Mouse (Mus musculus) lung, adult 18-20 months (tissue): ENCODE results near the gene Socs5.

Experiments used
- DNase-seq, 2 experiments: peaks; one replicate each; pipeline ENCODE4 v3.0.0; 2022; ENCODE audit warnings: mixed read lengths in 2 of 2

The Socs5 gene

GRCm38 (mm10) chr17:87170364-87170763 lies 62.9 kb downstream of the Socs5 start:
- DNase-seq = peak in 1 of 2 experiments; percentile 30

- no peak for DNase-seq
Measured at GRCm38 (mm10) chr17:87172031-87172430, 64.6 kb downstream of the Socs5 start.

GRCm38 (mm10) chr17:87173966-87174365 lies 66.5 kb downstream of the Socs5 start:
- DNase-seq = no peak

- peak; percentile 11 to 23 for DNase-seq
Measured at GRCm38 (mm10) chr17:87174651-87175331, 67.3 kb downstream of the Socs5 start.

GRCm38 (mm10) chr17:87176066-87177012 lies 68.9 kb downstream of the Socs5 start:
- peak; percentile 32 to 46 for DNase-seq

GRCm38 (mm10) chr17:87178596-87179590 lies 71.4 kb downstream of the Socs5 start:
- DNase-seq = peak; percentile 26 to 51

- DNase-seq = no peak
Measured at GRCm38 (mm10) chr17:87179939-87180550, 72.6 kb downstream of the Socs5 start.

GRCm38 (mm10) chr17:87181683-87182346 lies 74.3 kb downstream of the Socs5 start:
- DNase-seq = no peak

- DNase-seq = no peak
Measured at GRCm38 (mm10) chr17:87185461-87186066, 78.1 kb downstream of the Socs5 start.

- DNase-seq = no peak
Measured at GRCm38 (mm10) chr17:87187005-87187404, 79.5 kb downstream of the Socs5 start.
